Mouse (Mus musculus) kidney, embryonic 14.5 days (tissue): ENCODE results near the gene Ntn5. TPM values are rescaled to one million over a fixed set of nuclear protein-coding genes. Genes with fewer than 3 reads are reported as not detected.

Experiments used
- ATAC-seq: fragments of 200-750 bp; cut with Nextera tagmentation; 2 replicates; pipeline ENCODE4 v1.8.0; 2017; ENCODE audit warnings: moderate number of reproducible peaks, mild to moderate bottlenecking, moderate TSS enrichment, moderate library complexity; ENCODE audit not compliant: low FRiP score, low TSS enrichment
- H3K27ac ChIP-seq: fragments of 300-500 bp; sonication (generic); 2 replicates; pipeline ENCODE4 v1.5.1; 2014; ENCODE audit warnings: low read depth, mild to moderate bottlenecking, low read length, moderate library complexity, mixed read lengths
- H3K27me3 ChIP-seq: fragments of 300-500 bp; sonication (generic); 2 replicates; pipeline ENCODE4 v1.6.1; 2014; ENCODE audit warnings: mild to moderate bottlenecking, low read length; ENCODE audit not compliant: control insufficient read depth, insufficient read depth
- H3K36me3 ChIP-seq: fragments of 300-500 bp; sonication (generic); 2 replicates; pipeline ENCODE4 v1.6.1; 2014; ENCODE audit warnings: low read length, mixed read lengths; ENCODE audit not compliant: control insufficient read depth, insufficient read depth
- H3K4me1 ChIP-seq: fragments of 300-500 bp; sonication (generic); 2 replicates; pipeline ENCODE4 v1.6.1; 2014; ENCODE audit warnings: low read length, mixed read lengths; ENCODE audit not compliant: control insufficient read depth, insufficient read depth
- H3K4me2 ChIP-seq: fragments of 300-500 bp; sonication (generic); replicated peaks from 2 replicates; pipeline ENCODE4 v1.6.1; 2014; ENCODE audit warnings: low read depth, mild to moderate bottlenecking, low read length
- H3K4me3 ChIP-seq: fragments of 300-500 bp; sonication (generic); 2 replicates; pipeline ENCODE4 v1.5.1; 2014; ENCODE audit warnings: mild to moderate bottlenecking, low read length
- H3K9ac ChIP-seq: fragments of 300-500 bp; sonication (generic); 2 replicates; pipeline ENCODE4 v1.6.1; 2014; ENCODE audit warnings: low read depth, mild to moderate bottlenecking, low read length, moderate library complexity
- H3K9me3 ChIP-seq: fragments of 300-500 bp; sonication (generic); 2 replicates; pipeline ENCODE4 v1.6.1; 2016; ENCODE audit warnings: low read length; ENCODE audit not compliant: control insufficient read depth
- WGBS: fragments of 180-500 bp; shearing (Covaris S2); extraction: QIAGEN DNeasy Blood & Tissue Kit; methylation state at CpG from one replicate; pipeline ENCODE4 v1.1.7; 2014; 5-methylcytosine and 5-hydroxymethylcytosine counted together
- polyA plus RNA-seq: library from polyadenylated mRNA; unstranded; fragments of >200 nt; fragmentation: Nextera tagmentation; extraction: Ambion mirVana; gene quantifications from 2 replicates; pipeline ENCODE4 v1.2.1, GENCODE M21; 2014

The Ntn5 gene
- polyA plus RNA-seq, 1 experiment from 2014 or later: 0.27 TPM

DNA sequence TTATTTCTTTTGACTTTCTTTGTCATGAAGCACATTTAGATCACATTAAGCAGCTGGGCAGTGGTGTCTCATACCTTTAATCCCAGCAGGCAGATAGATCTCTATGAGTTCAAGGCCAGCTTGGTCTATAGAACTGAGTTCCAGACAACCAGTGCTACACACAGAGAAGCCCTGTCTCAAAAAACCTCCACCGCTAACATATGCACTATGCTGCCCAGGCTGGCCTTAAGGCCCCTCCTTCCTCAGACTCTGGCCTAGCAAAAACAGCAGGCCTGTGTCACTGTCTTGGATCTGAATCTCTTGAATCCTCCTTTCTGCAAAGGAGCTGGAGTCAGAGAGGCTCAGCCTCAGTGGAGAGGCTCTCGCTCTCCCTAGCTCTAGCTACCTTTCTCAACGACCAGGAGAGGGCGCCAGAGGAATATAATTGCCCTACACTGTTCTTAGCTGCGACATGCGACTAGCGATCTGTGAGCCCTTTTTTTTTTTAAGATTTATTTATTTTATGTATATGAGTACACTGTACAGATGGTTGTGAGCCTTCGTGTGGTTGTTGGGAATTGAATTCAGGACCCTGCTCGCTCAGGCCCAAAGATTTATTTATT, 55.4 kb downstream of the Ntn5 start:
- Histone ChIP-seq H3K4me1 (no peaks in the 10 kb centered on the region), H3K27ac (no peak overlapping the region), H3K36me3 (no peaks in the 10 kb centered on the region), H3K4me3 (no peak overlapping the region), H3K9ac (no peak overlapping the region), H3K9me3 (no peaks in the 10 kb centered on the region), H3K4me2 (no peak overlapping the region), H3K27me3 (no peaks in the 10 kb centered on the region)
- ATAC-seq: peak; percentile 83
- 7% methylated on average over 9 of the region's 9 CpGs for whole genome bisulfite sequencing

DNA sequence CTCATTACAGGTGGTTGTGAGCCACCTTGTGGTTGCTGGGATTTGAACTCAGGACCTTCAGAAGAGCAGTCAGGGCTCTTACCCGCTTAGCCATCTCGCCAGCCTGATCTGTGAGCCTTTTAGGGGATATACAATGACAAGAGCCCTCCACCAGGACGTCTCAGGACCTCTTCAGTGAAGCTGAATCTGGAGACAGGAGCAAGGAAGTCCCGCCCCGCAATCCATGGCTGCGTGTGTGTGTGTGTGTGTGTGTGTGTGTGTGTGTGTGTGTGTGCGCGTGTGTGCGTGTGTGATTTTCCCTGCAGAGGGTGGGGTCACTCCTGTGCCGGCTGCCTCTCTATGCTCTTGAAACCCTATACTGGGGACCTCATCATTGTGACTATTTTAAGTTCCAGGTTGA, 56.0 kb downstream of the Ntn5 start:
- Histone ChIP-seq H3K4me2 (no peak overlapping the region), H3K4me1 (no peaks in the 10 kb centered on the region), H3K27ac (no peak overlapping the region), H3K4me3 (no peak overlapping the region), H3K27me3 (no peaks in the 10 kb centered on the region), H3K36me3 (no peaks in the 10 kb centered on the region), H3K9ac (no peak overlapping the region), H3K9me3 (no peaks in the 10 kb centered on the region)
- ATAC-seq: peak; percentile 32; the same call in 1 of the 2 replicates
- WGBS: 71% methylated on average over 10 of the region's 10 CpGs

DNA sequence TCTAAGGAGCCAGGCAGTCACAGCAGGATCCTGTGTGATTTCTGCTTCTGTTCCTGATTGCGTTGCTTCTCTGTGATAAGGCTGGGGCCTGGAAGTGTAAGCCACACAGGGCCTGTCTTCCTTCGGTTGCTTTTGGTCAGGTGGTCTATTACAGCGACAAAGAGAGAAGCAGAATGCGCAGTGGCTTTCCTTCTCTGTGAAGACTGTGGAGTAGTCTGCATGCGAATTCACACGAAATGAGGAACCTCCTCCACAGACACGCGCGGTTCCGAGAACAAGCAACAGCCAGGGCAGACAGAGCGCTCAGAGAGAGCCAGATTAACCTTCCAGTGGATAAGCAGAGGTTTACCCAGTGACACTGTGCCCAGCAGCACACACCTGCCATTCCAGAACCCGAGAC, 57.5 kb downstream of the Ntn5 start:
- H3K9me3 ChIP-seq: no peaks in the 10 kb centered on the region
- no peak for ATAC-seq
- H3K4me3 ChIP-seq: no peak overlapping the region
- H3K4me1 ChIP-seq: no peaks in the 10 kb centered on the region
- WGBS: 94% methylated on average over 12 of the region's 12 CpGs
- no peak overlapping the region for H3K27ac ChIP-seq
- H3K9ac ChIP-seq: no peak overlapping the region
- H3K27me3 ChIP-seq: no peaks in the 10 kb centered on the region
- no peaks in the 10 kb centered on the region for H3K36me3 ChIP-seq
- H3K4me2 ChIP-seq: no peak overlapping the region

DNA sequence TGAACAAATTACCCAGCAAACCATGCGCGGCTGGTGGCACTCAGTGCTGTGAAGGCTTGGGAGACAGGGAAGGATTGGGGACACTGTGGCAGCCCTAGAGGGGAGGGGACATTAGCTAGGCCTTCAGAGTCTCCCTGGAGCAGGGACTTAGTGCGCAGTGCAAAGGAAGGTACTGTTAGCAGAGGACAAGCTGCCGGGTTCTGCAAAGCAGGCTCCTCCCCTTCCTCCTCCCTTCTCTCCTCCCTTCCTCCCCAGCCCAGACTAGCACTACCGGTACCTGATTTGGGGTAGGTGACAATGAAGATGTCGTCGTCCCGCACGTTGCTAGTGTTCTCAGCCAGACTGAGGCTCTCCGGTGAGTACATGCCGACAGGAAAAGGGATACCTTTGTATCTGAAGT, 58.0 kb downstream of the Ntn5 start:
- Histone ChIP-seq H3K9me3 (peaks cover 3% of the 10 kb centered on the region; the same call in 1 of the 2 replicates), H3K9ac (no peak overlapping the region), H3K36me3 (no peaks in the 10 kb centered on the region), H3K27ac (no peak overlapping the region), H3K4me3 (peak overlapping the region; percentile 30), H3K4me1 (no peaks in the 10 kb centered on the region), H3K27me3 (no peaks in the 10 kb centered on the region), H3K4me2 (peak overlapping the region; percentile 46)
- 35% methylated on average over 11 of the region's 11 CpGs for WGBS
- 0 out of 2 replicates have a peak, but pooled peaks have one; percentile 25 for ATAC-seq

DNA sequence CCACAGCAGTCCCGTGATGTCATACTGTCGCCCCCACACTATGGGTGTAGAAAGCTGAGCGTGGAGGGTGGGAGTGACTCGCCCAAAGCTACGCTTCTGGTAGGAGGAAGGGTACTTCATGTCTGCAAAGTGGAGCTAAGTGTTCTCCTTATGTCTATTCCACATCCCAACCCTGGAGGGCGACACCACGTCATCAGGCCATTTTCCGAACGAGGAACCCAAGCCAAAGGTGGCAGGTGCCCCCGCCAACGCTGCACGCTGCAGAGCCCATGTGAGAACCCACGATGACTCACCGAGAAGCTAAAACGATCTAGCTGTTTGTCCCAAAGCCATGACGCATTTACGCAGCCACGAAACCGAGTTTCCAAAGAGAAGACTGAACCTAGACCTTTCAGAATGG, 58.5 kb downstream of the Ntn5 start:
- no peak overlapping the region for H3K27ac ChIP-seq
- no peak for ATAC-seq
- 43% methylated on average over 19 of the region's 19 CpGs for WGBS

More for the DNA sequence above, 58.5 kb downstream of the Ntn5 start:
- Histone ChIP-seq H3K27me3 (no peaks in the 10 kb centered on the region), H3K4me3 (peak overlapping the region; percentile 30), H3K4me1 (no peaks in the 10 kb centered on the region), H3K36me3 (no peaks in the 10 kb centered on the region), H3K9me3 (peaks cover 4% of the 10 kb centered on the region; the same call in 1 of the 2 replicates), H3K4me2 (peak overlapping the region; percentile 46), H3K9ac (no peak overlapping the region)

Other genes starting within 250 kb of the Ntn5 start
- gene Gys1, start 249.2 kb upstream of the Ntn5 start, polyA plus RNA-seq: 21.4 and 35.0 TPM in 2 replicates
- gene Ruvbl2, start 245.9 kb upstream of the Ntn5 start, polyA plus RNA-seq: 158 and 228 TPM in 2 replicates
- gene Ftl1, start 224.1 kb upstream of the Ntn5 start, polyA plus RNA-seq: 3,941 and 4,356 TPM in 2 replicates
- gene Bax, start 217.1 kb upstream of the Ntn5 start, polyA plus RNA-seq: 97.3 and 110 TPM in 2 replicates
- gene Tulp2, start 202.1 kb upstream of the Ntn5 start, polyA plus RNA-seq: 0.64 and 0.84 TPM in 2 replicates
- not detected in 2 replicates for gene Gm45808, start 197.2 kb upstream of the Ntn5 start, polyA plus RNA-seq
- 3.3 and 3.5 TPM in 2 replicates for gene Dhdh, start 195.2 kb upstream of the Ntn5 start, polyA plus RNA-seq
- 141 and 190 TPM in 2 replicates for gene Nucb1, start 173.6 kb upstream of the Ntn5 start, polyA plus RNA-seq
- 13.4 and 15.7 TPM in 2 replicates for gene Ppp1r15a, start 157.8 kb upstream of the Ntn5 start, polyA plus RNA-seq
- 4.7 and 5.1 TPM in 2 replicates for gene Plekha4, start 157.7 kb upstream of the Ntn5 start, polyA plus RNA-seq
- gene Hsd17b14, start 129.1 kb upstream of the Ntn5 start, polyA plus RNA-seq: 12.8 and 13.5 TPM in 2 replicates
- gene Bcat2, start 113.9 kb upstream of the Ntn5 start, polyA plus RNA-seq: 61.1 and 73.7 TPM in 2 replicates
- gene Fgf21, start 68.5 kb upstream of the Ntn5 start, polyA plus RNA-seq: not detected in 2 replicates
- 0.14 TPM in 2 replicates for gene Fut1, start 66.7 kb upstream of the Ntn5 start, polyA plus RNA-seq
- 0.11 and 0.23 TPM in 2 replicates for gene Izumo1, start 62.2 kb upstream of the Ntn5 start, polyA plus RNA-seq
- gene Rasip1, start 56.5 kb upstream of the Ntn5 start, polyA plus RNA-seq: 12.1 and 18.7 TPM in 2 replicates
- 3.6 and 5.0 TPM in 2 replicates for gene Mamstr, start 44.0 kb upstream of the Ntn5 start, polyA plus RNA-seq
- gene Fut2, start 17.6 kb upstream of the Ntn5 start, polyA plus RNA-seq: 0.26 and 0.31 TPM in 2 replicates
- 0.17 and 0.28 TPM in 2 replicates for gene Sec1, start 10.4 kb downstream of the Ntn5 start, polyA plus RNA-seq
- gene Car11, start 15.8 kb downstream of the Ntn5 start, polyA plus RNA-seq: 6.9 and 11.9 TPM in 2 replicates
- gene Dbp, start 21.1 kb downstream of the Ntn5 start, polyA plus RNA-seq: 6.6 and 7.7 TPM in 2 replicates
- gene Rpl18, start 31.4 kb downstream of the Ntn5 start, polyA plus RNA-seq: 1,328 and 1,679 TPM in 2 replicates
- gene Sphk2, start 34.0 kb downstream of the Ntn5 start, polyA plus RNA-seq: 16.8 and 23.9 TPM in 2 replicates
- gene Fam83e, start 37.2 kb downstream of the Ntn5 start, polyA plus RNA-seq: 1.2 and 2.1 TPM in 2 replicates
- gene Spaca4, start 41.8 kb downstream of the Ntn5 start, polyA plus RNA-seq: 0.29 TPM in 1 of 2 replicates, not detected in the other
- gene Lmtk3, start 99.7 kb downstream of the Ntn5 start, polyA plus RNA-seq: 2.8 and 4.2 TPM in 2 replicates
- 3.2 and 3.8 TPM in 2 replicates for gene Sult2b1, start 100.6 kb downstream of the Ntn5 start, polyA plus RNA-seq
- gene Cyth2, start 130.6 kb downstream of the Ntn5 start, polyA plus RNA-seq: 109 and 111 TPM in 2 replicates
- 1.2 and 1.3 TPM in 2 replicates for gene Kcnj14, start 140.8 kb downstream of the Ntn5 start, polyA plus RNA-seq
- 69.5 and 93.5 TPM in 2 replicates for gene Grwd1, start 146.9 kb downstream of the Ntn5 start, polyA plus RNA-seq
- 145 and 184 TPM in 2 replicates for gene Kdelr1, start 188.8 kb downstream of the Ntn5 start, polyA plus RNA-seq
- gene Grin2d, start 194.4 kb downstream of the Ntn5 start, polyA plus RNA-seq: 0.28 and 0.37 TPM in 2 replicates
- gene Syngr4, start 212.7 kb downstream of the Ntn5 start, polyA plus RNA-seq: 0.90 and 2.1 TPM in 2 replicates
- 4.5 and 5.0 TPM in 2 replicates for gene Tmem143, start 212.9 kb downstream of the Ntn5 start, polyA plus RNA-seq
- gene Emp3, start 237.4 kb downstream of the Ntn5 start, polyA plus RNA-seq: 171 and 182 TPM in 2 replicates
- 8.0 and 10.0 TPM in 2 replicates for gene Ccdc114, start 240.1 kb downstream of the Ntn5 start, polyA plus RNA-seq